Mouse (Mus musculus) embryonic facial prominence, embryonic 13.5 days (tissue): Measurements from ENCODE around the gene 4933430I17Rik. TPM values are rescaled to one million over a fixed set of nuclear protein-coding genes. Genes with fewer than 3 reads are reported as not detected.

Experiments used
- ATAC-seq: fragments of 200-750 bp; cut with Nextera tagmentation; 2 replicates; pipeline ENCODE4 v1.8.0; 2017; ENCODE audit warnings: low read depth; ENCODE audit not compliant: insufficient number of reproducible peaks, insufficient read depth, low FRiP score, low TSS enrichment
- H3K27ac ChIP-seq: fragments of 300-500 bp; sonication (generic); 2 replicates; pipeline ENCODE4 v1.5.1; 2015; ENCODE audit warnings: moderate library complexity, mild to moderate bottlenecking, inconsistent platforms
- H3K27me3 ChIP-seq: fragments of 300-500 bp; sonication (generic); 2 replicates; pipeline ENCODE4 v1.6.1; 2015; ENCODE audit warnings: mild to moderate bottlenecking, inconsistent platforms
- H3K36me3 ChIP-seq: fragments of 300-500 bp; sonication (generic); 2 replicates; pipeline ENCODE4 v1.6.1; 2015; ENCODE audit warnings: mild to moderate bottlenecking, inconsistent platforms
- H3K4me1 ChIP-seq: fragments of 300-500 bp; sonication (generic); 2 replicates; pipeline ENCODE4 v1.6.1; 2015; ENCODE audit warnings: inconsistent platforms
- H3K4me2 ChIP-seq: fragments of 300-500 bp; sonication (generic); 2 replicates; pipeline ENCODE4 v1.6.1; 2015; ENCODE audit warnings: moderate library complexity, mild to moderate bottlenecking, inconsistent platforms
- H3K4me3 ChIP-seq: fragments of 300-500 bp; sonication (generic); 2 replicates; pipeline ENCODE4 v1.5.1; 2015; ENCODE audit warnings: mild to moderate bottlenecking, inconsistent platforms
- H3K9ac ChIP-seq: fragments of 300-500 bp; sonication (generic); 2 replicates; pipeline ENCODE4 v1.6.1; 2015; ENCODE audit warnings: mild to moderate bottlenecking, inconsistent platforms
- H3K9me3 ChIP-seq: fragments of 300-500 bp; sonication (generic); 2 replicates; pipeline ENCODE4 v1.6.1; 2016; ENCODE audit warnings: inconsistent platforms
- WGBS: fragments of 180-500 bp; shearing (Covaris S2); methylation state at CpG from one replicate; pipeline ENCODE4 v1.1.7; 2015; ENCODE audit warnings: mixed read lengths; 5-methylcytosine and 5-hydroxymethylcytosine counted together
- polyA plus RNA-seq: library from polyadenylated mRNA; unstranded; fragments of >200 nt; fragmentation: Nextera tagmentation; extraction: Ambion mirVana; gene quantifications from 2 replicates; pipeline ENCODE4 v1.2.1, GENCODE M21; 2015

4933430I17Rik gene
- polyA plus RNA-seq, 1 experiment from 2014 or later: 0.49 TPM

GRCm38 (mm10) chr4:62487914-62488313 lies 37.3 kb upstream of the 4933430I17Rik start:
- H3K4me3 ChIP-seq: no peak overlapping the region
- no peaks in the 10 kb centered on the region for H3K36me3 ChIP-seq
- H3K9me3 ChIP-seq: no peaks in the 10 kb centered on the region
- H3K4me1 ChIP-seq: no peaks in the 10 kb centered on the region
- H3K27me3 ChIP-seq: no peaks in the 10 kb centered on the region
- H3K4me2 ChIP-seq: no peak overlapping the region
- 94% methylated on average over 2 of the region's 2 CpGs for WGBS
- ATAC-seq: no peak
- no peak overlapping the region for H3K27ac ChIP-seq
- no peak overlapping the region for H3K9ac ChIP-seq

- Histone ChIP-seq H3K4me2 (no peak overlapping the region), H3K27me3 (no peaks in the 10 kb centered on the region), H3K4me3 (no peak overlapping the region), H3K4me1 (no peaks in the 10 kb centered on the region), H3K36me3 (peaks cover 15% of the 10 kb centered on the region), H3K9ac (no peak overlapping the region), H3K27ac (no peak overlapping the region), H3K9me3 (no peaks in the 10 kb centered on the region)
- ATAC-seq: no peak
- 85% methylated on average over 2 of the region's 2 CpGs for WGBS
Observed at GRCm38 (mm10) chr4:62492682-62493081, 32.5 kb upstream of the 4933430I17Rik start.

GRCm38 (mm10) chr4:62494230-62494629 lies 30.9 kb upstream of the 4933430I17Rik start:
- 75% methylated on average over 9 of the region's 9 CpGs for WGBS
- no peak for ATAC-seq
- Histone ChIP-seq H3K4me3 (no peak overlapping the region), H3K36me3 (peaks cover 30% of the 10 kb centered on the region), H3K27ac (no peak overlapping the region), H3K9ac (no peak overlapping the region), H3K9me3 (no peaks in the 10 kb centered on the region), H3K4me2 (no peak overlapping the region), H3K27me3 (no peaks in the 10 kb centered on the region), H3K4me1 (no peaks in the 10 kb centered on the region)

GRCm38 (mm10) chr4:62495946-62496345 lies 29.2 kb upstream of the 4933430I17Rik start:
- WGBS: 84% methylated on average over 8 of the region's 8 CpGs
- Histone ChIP-seq H3K9ac (no peak overlapping the region), H3K27ac (no peak overlapping the region), H3K27me3 (no peaks in the 10 kb centered on the region), H3K4me1 (peaks cover 2% of the 10 kb centered on the region), H3K4me3 (no peak overlapping the region), H3K4me2 (no peak overlapping the region), H3K9me3 (no peaks in the 10 kb centered on the region), H3K36me3 (peaks cover 36% of the 10 kb centered on the region)
- no peak for ATAC-seq

- H3K27me3 ChIP-seq: no peaks in the 10 kb centered on the region
- peaks cover 36% of the 10 kb centered on the region for H3K36me3 ChIP-seq
- ATAC-seq: no peak
- H3K27ac ChIP-seq: no peak overlapping the region
- H3K4me3 ChIP-seq: no peak overlapping the region
- no peak overlapping the region for H3K4me2 ChIP-seq
- 80% methylated on average over 8 of the region's 8 CpGs for WGBS
- H3K9me3 ChIP-seq: no peaks in the 10 kb centered on the region
- H3K9ac ChIP-seq: no peak overlapping the region
- peaks cover 7% of the 10 kb centered on the region for H3K4me1 ChIP-seq
Observed at GRCm38 (mm10) chr4:62496815-62497214, 28.4 kb upstream of the 4933430I17Rik start.

- H3K4me2 ChIP-seq: peak overlapping the region; percentile 72
- peak overlapping the region; percentile 83; the same call in 1 of the 2 replicates for H3K4me3 ChIP-seq
- H3K36me3 ChIP-seq: peaks cover 36% of the 10 kb centered on the region
- no peak overlapping the region for H3K27ac ChIP-seq
- peaks cover 10% of the 10 kb centered on the region for H3K4me1 ChIP-seq
- WGBS: 86% methylated on average over 4 of the region's 4 CpGs
- no peak overlapping the region for H3K9ac ChIP-seq
- no peak for ATAC-seq
- H3K9me3 ChIP-seq: no peaks in the 10 kb centered on the region
- no peaks in the 10 kb centered on the region for H3K27me3 ChIP-seq
Observed at GRCm38 (mm10) chr4:62500799-62501198, 24.4 kb upstream of the 4933430I17Rik start.

- ATAC-seq: no peak
- Histone ChIP-seq H3K27ac (peak overlapping the region; percentile 69), H3K36me3 (peaks cover 32% of the 10 kb centered on the region), H3K27me3 (no peaks in the 10 kb centered on the region), H3K4me2 (peak overlapping the region; percentile 72), H3K4me3 (peak overlapping the region; percentile 83), H3K9me3 (no peaks in the 10 kb centered on the region), H3K4me1 (peaks cover 10% of the 10 kb centered on the region), H3K9ac (peak overlapping the region; percentile 87)
- WGBS: 2% methylated on average over 7 of the region's 7 CpGs
Observed at GRCm38 (mm10) chr4:62501534-62501933, 23.6 kb upstream of the 4933430I17Rik start.

- Histone ChIP-seq H3K27me3 (no peaks in the 10 kb centered on the region), H3K9ac (peak overlapping the region; percentile 87), H3K9me3 (no peaks in the 10 kb centered on the region), H3K36me3 (peaks cover 28% of the 10 kb centered on the region), H3K4me2 (peak overlapping the region; percentile 72), H3K4me3 (peak overlapping the region; percentile 83), H3K27ac (peak overlapping the region; percentile 69), H3K4me1 (peaks cover 10% of the 10 kb centered on the region)
- WGBS: 3% methylated on average over 38 of the region's 38 CpGs
- ATAC-seq: peak; percentile 90
Observed at GRCm38 (mm10) chr4:62501964-62502732, 23.0 kb upstream of the 4933430I17Rik start.

- Histone ChIP-seq H3K36me3 (peaks cover 27% of the 10 kb centered on the region), H3K4me3 (no peak overlapping the region), H3K27ac (no peak overlapping the region), H3K4me1 (peaks cover 10% of the 10 kb centered on the region), H3K9ac (no peak overlapping the region), H3K9me3 (no peaks in the 10 kb centered on the region), H3K27me3 (no peaks in the 10 kb centered on the region), H3K4me2 (0 out of 2 replicates have a peak overlapping the region, but pooled peaks have one; percentile 72)
- 72% methylated on average over 7 of the region's 7 CpGs for WGBS
- no peak for ATAC-seq
Observed at GRCm38 (mm10) chr4:62502969-62503368, 22.2 kb upstream of the 4933430I17Rik start.

GRCm38 (mm10) chr4:62503374-62503970 lies 21.7 kb upstream of the 4933430I17Rik start, which contains the start of gene Hdhd3:
Gene Hdhd3, minus strand, starts transcription at chr4:62503467.
- peak within 1 kb of the TSS; percentile 83 for H3K4me3 ChIP-seq
- peaks cover 27% of the 10 kb centered on the region for H3K36me3 ChIP-seq
- no peaks in the 10 kb centered on the region for H3K9me3 ChIP-seq
- WGBS: 58% methylated on average over 3 of the region's 3 CpGs
- H3K9ac ChIP-seq: peak within 1 kb of the TSS; percentile 87
- ATAC-seq: no peak
- H3K27ac ChIP-seq: peak within 1 kb of the TSS; percentile 69
- no peaks in the 10 kb centered on the region for H3K27me3 ChIP-seq
- H3K4me2 ChIP-seq: peak within 1 kb of the TSS; percentile 72
- H3K4me1 ChIP-seq: peaks cover 10% of the 10 kb centered on the region

GRCm38 (mm10) chr4:62505991-62506390 lies 19.2 kb upstream of the 4933430I17Rik start:
- H3K9ac ChIP-seq: no peak overlapping the region
- 86% methylated on average over 3 of the region's 3 CpGs for WGBS
- ATAC-seq: no peak
- peaks cover 38% of the 10 kb centered on the region for H3K36me3 ChIP-seq
- no peaks in the 10 kb centered on the region for H3K27me3 ChIP-seq
- H3K4me1 ChIP-seq: peaks cover 7% of the 10 kb centered on the region
- no peak overlapping the region for H3K27ac ChIP-seq
- H3K9me3 ChIP-seq: no peaks in the 10 kb centered on the region
- no peak overlapping the region for H3K4me3 ChIP-seq
- H3K4me2 ChIP-seq: no peak overlapping the region

GRCm38 (mm10) chr4:62506798-62507197 lies 18.4 kb upstream of the 4933430I17Rik start:
- Histone ChIP-seq H3K4me3 (no peak overlapping the region), H3K27me3 (no peaks in the 10 kb centered on the region), H3K36me3 (peaks cover 46% of the 10 kb centered on the region), H3K4me1 (peaks cover 3% of the 10 kb centered on the region; the same call in 1 of the 2 replicates), H3K9me3 (no peaks in the 10 kb centered on the region), H3K4me2 (no peak overlapping the region), H3K27ac (no peak overlapping the region), H3K9ac (no peak overlapping the region)
- ATAC-seq: no peak
- 53% methylated on average over 2 of the region's 2 CpGs for WGBS
